ENCODE assay signal across 8 mouse cellular contexts in genomic region chr5:125475601-125476285, GRCm38 (mm10). TPM values are rescaled to one million over a fixed set of nuclear protein-coding genes. Genes with fewer than 3 reads are reported as not detected.
DNase-seq lines count a peak whose midpoint lies in the region; ATAC-seq and TF ChIP-seq lines count a peak whose summit lies in the region.

Gene Aacs, plus strand, starts transcription at chr5:125475814.

- H3K9me3 ChIP-seq in erythroblast, embryonic 14.5 days (ENCODE audit: control insufficient read depth, low read length) = no peaks in the 10 kb centered on the region
- H3K9me3 ChIP-seq in heart, embryonic 11.5 days (replicated peaks; ENCODE audit: control insufficient read depth, low read length) = no peaks in the 10 kb centered on the region
- H3K9me3 ChIP-seq in kidney, embryonic 16.5 days (ENCODE audit: low read length) = no peaks in the 10 kb centered on the region

- peaks cover 43% of the 10 kb centered on the region for H3K79me3 ChIP-seq in C2C12 (ENCODE audit: low read depth)

- H3K4me2 ChIP-seq in heart, embryonic 11.5 days = peak within 1 kb of the TSS; percentile 96
- H3K4me2 ChIP-seq in kidney, embryonic 16.5 days (replicated peaks; ENCODE audit: low read depth, low read length) = peak within 1 kb of the TSS; percentile 89
- peak within 1 kb of the TSS; percentile 98 for H3K4me2 ChIP-seq in myocyte (ENCODE audit: low read depth)

- TF ChIP-seq CTCF in C2C12 (IDR thresholded peaks at IDR 0.05; ENCODE audit: control insufficient read depth, insufficient read depth, insufficient read length) = no peak
- TF ChIP-seq CTCF in brain, embryonic 14.5 days (IDR thresholded peaks at IDR 0.05; ENCODE audit: borderline replicate concordance, extremely low read depth, insufficient read depth, insufficient read length) = no peak
- no peak for TF ChIP-seq CTCF in liver, adult 2 months (IDR thresholded peaks at IDR 0.05; ENCODE audit: low read depth, low read length)

- no peaks in the 10 kb centered on the region for H3K27me3 ChIP-seq in C2C12 (ENCODE audit: control insufficient read depth, insufficient read depth, insufficient read length)
- no peaks in the 10 kb centered on the region for H3K27me3 ChIP-seq in erythroblast, embryonic 14.5 days (ENCODE audit: control insufficient read depth)
- no peaks in the 10 kb centered on the region for H3K27me3 ChIP-seq in heart, embryonic 11.5 days (ENCODE audit: control insufficient read depth, insufficient read depth, low read length)
- H3K27me3 ChIP-seq in kidney, embryonic 16.5 days (ENCODE audit: insufficient read depth, low read length) = no peaks in the 10 kb centered on the region
- no peaks in the 10 kb centered on the region for H3K27me3 ChIP-seq in liver, adult 2 months (ENCODE audit: control insufficient read depth, insufficient read depth, low read length)
- H3K27me3 ChIP-seq in myocyte (ENCODE audit: control insufficient read depth, insufficient read depth, insufficient read length) = no peaks in the 10 kb centered on the region
- H3K27me3 ChIP-seq in splenic B cell, adult 2 months (ENCODE audit: control insufficient read depth, insufficient read depth, low read length, poor library complexity, severe bottlenecking) = no peaks in the 10 kb centered on the region

- peak within 1 kb of the TSS; percentile 38 for H3K27ac ChIP-seq in heart, embryonic 11.5 days (ENCODE audit: low read depth, low read length)
- H3K27ac ChIP-seq in kidney, embryonic 16.5 days (ENCODE audit: low read length) = peak within 1 kb of the TSS; percentile 64
- H3K27ac ChIP-seq in liver, adult 2 months (replicated peaks; ENCODE audit: insufficient read depth, low read depth, low read length) = peak within 1 kb of the TSS; percentile 80

- WGBS in heart, embryonic 11.5 days (ENCODE audit: insufficient replicate concordance) = under 1% methylated on average over 57 of the region's 60 CpGs
- under 1% methylated on average over 60 of the region's 60 CpGs for WGBS in kidney, embryonic 16.5 days
- under 1% methylated on average over 60 of the region's 60 CpGs for WGBS in liver, adult 2 months

- TF ChIP-seq POLR2A in brain, embryonic 14.5 days (IDR thresholded peaks at IDR 0.05; ENCODE audit: borderline replicate concordance, extremely low read depth, insufficient read depth, insufficient read length, poor library complexity, severe bottlenecking) = peak; percentile 90
- TF ChIP-seq POLR2A in liver, adult 2 months (IDR thresholded peaks at IDR 0.05; ENCODE audit: extremely low read depth, insufficient read depth, low read length) = peak; percentile 99
- TF ChIP-seq POLR2A in myocyte (IDR thresholded peaks at IDR 0.05; ENCODE audit: insufficient read length, low read depth) = peak; percentile 100

- H3K4me1 ChIP-seq in erythroblast, embryonic 14.5 days (ENCODE audit: control insufficient read depth) = peaks cover 50% of the 10 kb centered on the region
- peaks cover 12% of the 10 kb centered on the region; the same call in 1 of the 2 replicates for H3K4me1 ChIP-seq in heart, embryonic 11.5 days (ENCODE audit: control insufficient read depth, insufficient read depth, low read length)
- H3K4me1 ChIP-seq in kidney, embryonic 16.5 days (ENCODE audit: insufficient read depth, low read length) = peaks cover 21% of the 10 kb centered on the region
- H3K4me1 ChIP-seq in liver, adult 2 months (ENCODE audit: control insufficient read depth, insufficient read depth, low read length) = peaks cover 29% of the 10 kb centered on the region

- peaks cover 23% of the 10 kb centered on the region for H3K36me3 ChIP-seq in C2C12 (ENCODE audit: control insufficient read depth, insufficient read depth)
- H3K36me3 ChIP-seq in erythroblast, embryonic 14.5 days (ENCODE audit: control insufficient read depth) = peaks cover 6% of the 10 kb centered on the region; the same call in 1 of the 2 replicates
- H3K36me3 ChIP-seq in heart, embryonic 11.5 days (ENCODE audit: control insufficient read depth, insufficient read depth, low read length) = no peaks in the 10 kb centered on the region
- H3K36me3 ChIP-seq in kidney, embryonic 16.5 days (ENCODE audit: insufficient read depth, low read length) = no peaks in the 10 kb centered on the region
- peaks cover 2% of the 10 kb centered on the region for H3K36me3 ChIP-seq in liver, adult 2 months (ENCODE audit: control insufficient read depth, insufficient read depth, low read length)
- no peaks in the 10 kb centered on the region for H3K36me3 ChIP-seq in myocyte (ENCODE audit: control insufficient read depth, insufficient read depth)
- no peaks in the 10 kb centered on the region; the same call in 1 of the 2 replicates for H3K36me3 ChIP-seq in splenic B cell, adult 2 months (ENCODE audit: control insufficient read depth, insufficient read depth, low read length, poor library complexity, severe bottlenecking)

- H3K79me2 ChIP-seq in C2C12 (ENCODE audit: control insufficient read depth, insufficient read depth) (peaks cover 51% of the 10 kb centered on the region), myocyte (ENCODE audit: control insufficient read depth, insufficient read depth) (peaks cover 48% of the 10 kb centered on the region)
- peaks cover 37% of the 10 kb centered on the region for H3K79me2 ChIP-seq in liver, adult 2 months (ENCODE audit: control insufficient read depth, insufficient read depth, low read length)

- H3K9ac ChIP-seq in heart, embryonic 11.5 days (ENCODE audit: low read depth, low read length) = peak within 1 kb of the TSS; percentile 78
- H3K9ac ChIP-seq in kidney, embryonic 16.5 days (replicated peaks; ENCODE audit: low read length) = peak within 1 kb of the TSS; percentile 78
- H3K9ac ChIP-seq in liver, adult 2 months (ENCODE audit: low read depth, low read length) = peak within 1 kb of the TSS; percentile 94

- peak; percentile 92 for ATAC-seq in heart, embryonic 11.5 days (replicated peaks; ENCODE audit: insufficient number of reproducible peaks, low FRiP score, low TSS enrichment)
- peak; percentile 92 for ATAC-seq in kidney, embryonic 16.5 days (ENCODE audit: low FRiP score, low TSS enrichment)

- DNase-seq in brain, embryonic 14.5 days (ENCODE audit: low read depth) = peak; percentile 99
- peak; percentile 95 for DNase-seq in liver, adult 2 months (ENCODE audit: extremely low read depth, low read depth, low spot score)
- peak; percentile 98 for DNase-seq in splenic B cell, adult 2 months (ENCODE audit: low read depth, low spot score)

- peak within 1 kb of the TSS; percentile 70 for H3ac ChIP-seq in C2C12 (ENCODE audit: control insufficient read depth, insufficient read length, low read depth)
- peak within 1 kb of the TSS; percentile 24 for H3ac ChIP-seq in myocyte (ENCODE audit: control insufficient read depth, insufficient read length)

- peak within 1 kb of the TSS; percentile 80 for H3K4me3 ChIP-seq in C2C12 (ENCODE audit: insufficient read depth, poor library complexity, severe bottlenecking)
- peak within 1 kb of the TSS; percentile 92 for H3K4me3 ChIP-seq in erythroblast, embryonic 14.5 days (replicated peaks)
- H3K4me3 ChIP-seq in heart, embryonic 11.5 days (ENCODE audit: low read depth, low read length) = peak within 1 kb of the TSS; percentile 85
- H3K4me3 ChIP-seq in kidney, embryonic 16.5 days (ENCODE audit: low read length) = peak within 1 kb of the TSS; percentile 83
- peak within 1 kb of the TSS; percentile 89 for H3K4me3 ChIP-seq in liver, adult 2 months (ENCODE audit: insufficient read depth, low read depth, low read length)
- peak within 1 kb of the TSS; percentile 85 for H3K4me3 ChIP-seq in myocyte

TF ChIP-seq in C2C12, 6 proteins besides CTCF, POLR2A, EP300 and RAD21:
- TF ChIP-seq CEBPB (IDR thresholded peaks at IDR 0.05; ENCODE audit: low read depth) = peak; percentile 99
- TF ChIP-seq MYOD1 (IDR thresholded peaks at IDR 0.05; ENCODE audit: control insufficient read depth, insufficient read length, low read depth) = no peak
- TF ChIP-seq MAX (IDR thresholded peaks at IDR 0.05) = peak; percentile 93

TF ChIP-seq in myocyte, 11 proteins besides CTCF, POLR2A, EP300 and RAD21:
- TF ChIP-seq TCF3 (IDR thresholded peaks at IDR 0.05; ENCODE audit: insufficient read length, low read depth) (no peak), REST (IDR thresholded peaks at IDR 0.05; ENCODE audit: insufficient read depth, insufficient read length) (peak; percentile 51), MYOD1 (IDR thresholded peaks at IDR 0.05; ENCODE audit: control insufficient read depth in 1 of 3, insufficient read length in 2 of 3, low read depth in 2 of 3) (peak in 1 of 3 experiments; percentile 47), POLR2AphosphoS2 (IDR thresholded peaks at IDR 0.05; ENCODE audit: insufficient read length, low read depth) (peak; percentile 100), SRF (IDR thresholded peaks at IDR 0.05; ENCODE audit: control insufficient read depth, insufficient read length, low read depth) (peak; percentile 51), TCF12 (IDR thresholded peaks at IDR 0.05; ENCODE audit: insufficient read depth, poor library complexity, severe bottlenecking) (no peak), MYOG (IDR thresholded peaks at IDR 0.05; ENCODE audit: control insufficient read depth in 1 of 3, insufficient read depth in 1 of 3, insufficient read length in 2 of 3, low read depth in 2 of 3) (peak in 1 of 3 experiments; percentile 24), MAX (IDR thresholded peaks at IDR 0.05; ENCODE audit: low read depth) (no peak), CEBPB (IDR thresholded peaks at IDR 0.05; ENCODE audit: insufficient read depth, poor library complexity, severe bottlenecking) (peak; percentile 99)

RNA-seq across cellular contexts. Expression of gene Aacs, which starts in this region (rescaled TPM):
- 53.3 TPM for polyA plus RNA-seq in C2C12 (2012; fragmentation: generic; extraction: Trizol)
- polyA plus RNA-seq in brain, embryonic 14.5 days (2012; rRNA removed) = 69.9 and 73.4 TPM in 2 replicates
- 0.25 and 0.32 TPM in 2 replicates for polyA plus RNA-seq in erythroblast, embryonic 14.5 days (2012)
- polyA plus RNA-seq in heart, embryonic 11.5 days (2014; fragmentation: Nextera tagmentation; extraction: Ambion mirVana) = 14.2 and 15.5 TPM in 2 replicates
- 39.8 and 41.1 TPM in 2 replicates for polyA plus RNA-seq in kidney, embryonic 16.5 days (2015; fragmentation: Nextera tagmentation; extraction: Ambion mirVana)
- 29.3 and 40.9 TPM in 2 replicates for total RNA-seq in liver, adult 2 months (2014; rRNA removed)
- polyA plus RNA-seq in liver, adult 2 months (2012; rRNA removed) = 66.8 and 190 TPM in 2 replicates
- 70.7 TPM for polyA plus RNA-seq in myocyte (2012; fragmentation: generic; extraction: Trizol)

Comparison
In these comparisons a context has a peak if more than half of its experiments do, and no peak if none do; other contexts are left out.
1. Peak in every context shown above with its lines: DNase-seq, ATAC-seq, H3K4me3 ChIP-seq and H3K27ac ChIP-seq.
2. RNA of gene Aacs (polyA plus RNA-seq): 66.8 to 190 TPM in liver, adult 2 months, 70.7 TPM in myocyte (single experiment), 69.9 to 73.4 TPM in brain, embryonic 14.5 days, 53.3 TPM in C2C12 (single experiment), 39.8 to 41.1 TPM in kidney, embryonic 16.5 days and 14.2 to 15.5 TPM in heart, embryonic 11.5 days; 0.25 to 0.32 TPM in erythroblast, embryonic 14.5 days; every median in the first group is over 10 times any median in the second.